Mouse (Mus musculus) liver, embryonic 14.5 days (tissue): ENCODE data around the gene Sarnp. TPM values are rescaled to one million over a fixed set of nuclear protein-coding genes. Genes with fewer than 3 reads are reported as not detected.

Source experiments
- ATAC-seq: fragments of 200-750 bp; cut with Nextera tagmentation; 2 replicates; pipeline ENCODE4 v1.8.0; 2017; ENCODE audit warnings: moderate number of reproducible peaks, mild to moderate bottlenecking, moderate library complexity; ENCODE audit not compliant: insufficient read depth
- DNase-seq, 3 experiments: peaks; one replicate each; pipeline ENCODE4 v3.0.0-alpha.2; 2012 to 2013; ENCODE audit warnings: low read depth in 3 of 3, low spot score in 3 of 3
- H3K27ac ChIP-seq: fragments of 300-500 bp; sonication (generic); 2 replicates; pipeline ENCODE4 v1.5.1; 2014; ENCODE audit warnings: moderate library complexity, mild to moderate bottlenecking, control low read depth, inconsistent platforms
- H3K27me3 ChIP-seq: fragments of 300-500 bp; sonication (generic); 2 replicates; pipeline ENCODE4 v1.6.1; 2014; ENCODE audit warnings: mild to moderate bottlenecking, low read length, moderate library complexity; ENCODE audit not compliant: control insufficient read depth, insufficient read depth
- H3K36me3 ChIP-seq: fragments of 300-500 bp; sonication (generic); replicated peaks from 2 replicates; pipeline ENCODE4 v1.6.1; 2014; ENCODE audit warnings: low read depth; ENCODE audit not compliant: control insufficient read depth, insufficient read depth
- H3K4me1 ChIP-seq, 2 experiments: fragments of 200-500 bp in 1 of 2; fragments of 300-500 bp in 1 of 2; sonication (generic) in 1 of 2; replicated peaks; 2 replicates each; pipeline ENCODE4 v1.6.1; 2012 to 2014; ENCODE audit warnings: antibody characterized with exemption in 1 of 2, inconsistent platforms in 1 of 2, low read length in 1 of 2; ENCODE audit not compliant: control insufficient read depth in 2 of 2, insufficient read depth in 2 of 2
- H3K4me2 ChIP-seq: fragments of 300-500 bp; sonication (generic); 2 replicates; pipeline ENCODE4 v1.6.1; 2014; ENCODE audit warnings: low read depth, mild to moderate bottlenecking, control low read depth, moderate library complexity
- H3K4me3 ChIP-seq, 2 experiments: fragments of 200-500 bp in 1 of 2; fragments of 300-500 bp in 1 of 2; sonication (generic) in 1 of 2; 2 replicates each; pipeline ENCODE4 v1.5.1; 2012 to 2014; ENCODE audit warnings: low read depth in 2 of 2, low read length in 2 of 2, mild to moderate bottlenecking in 2 of 2, control low read depth in 1 of 2, inconsistent platforms in 1 of 2, moderate library complexity in 1 of 2; ENCODE audit not compliant: insufficient read depth in 1 of 2
- H3K9ac ChIP-seq: fragments of 300-500 bp; sonication (generic); replicated peaks from 2 replicates; pipeline ENCODE4 v1.6.1; 2014; ENCODE audit warnings: mild to moderate bottlenecking, control low read depth, moderate library complexity
- H3K9me3 ChIP-seq: fragments of 300-500 bp; sonication (generic); 2 replicates; pipeline ENCODE4 v1.6.1; 2016; ENCODE audit warnings: low read length, mixed read lengths; ENCODE audit not compliant: control insufficient read depth
- CTCF ChIP-seq: IDR thresholded peaks from 2 replicates; pipeline ENCODE4 v1.5.1; 2016; ENCODE audit warnings: antibody characterized with exemption, low read depth, control low read depth
- EP300 ChIP-seq: IDR thresholded peaks from 2 replicates; pipeline ENCODE4 v1.6.1; 2016; ENCODE audit warnings: antibody characterized with exemption, low read depth
- WGBS: fragments of 180-500 bp; shearing (Covaris S2); extraction: QIAGEN DNeasy Blood & Tissue Kit; methylation state at CpG from one replicate; pipeline ENCODE4 v1.1.7; 2014; ENCODE audit not compliant: insufficient replicate concordance; 5-methylcytosine and 5-hydroxymethylcytosine counted together
- polyA plus RNA-seq, 2 experiments: library from polyadenylated mRNA; depleted of rRNA in 1 of 2; stranded (reverse) in 1 of 2; unstranded in 1 of 2; fragments of >200 nt; fragmentation: Nextera tagmentation in 1 of 2; extraction: Ambion mirVana in 1 of 2; gene quantifications; 2 replicates each; pipeline versions ENCODE4 v1.2.1 to v1.2.3; 2012 to 2014

Sarnp gene
- polyA plus RNA-seq, 2 experiments = 61.2 to 122 TPM

- ATAC-seq = peak; percentile 56
- H3K4me1 ChIP-seq = peaks cover 0 to 8% of the 10 kb centered on the region in 2 experiments; a peak in 3 of 4 replicates
- TF ChIP-seq EP300 (no peak), CTCF (no peak)
- H3K4me3 ChIP-seq = no peak overlapping the region
- no peak for DNase-seq
- H3K9me3 ChIP-seq = no peaks in the 10 kb centered on the region
- H3K4me2 ChIP-seq = peak overlapping the region; percentile 24
- peaks cover 50% of the 10 kb centered on the region for H3K27me3 ChIP-seq
- H3K9ac ChIP-seq = no peak overlapping the region
- WGBS = 10% methylated on average over 7 of the region's 7 CpGs
- no peaks in the 10 kb centered on the region for H3K36me3 ChIP-seq
- H3K27ac ChIP-seq = no peak overlapping the region
These were observed 72.1 kb downstream of the Sarnp start for GRCm38 (mm10) chr10:128888941-128889827.

- Histone ChIP-seq H3K9ac (no peak overlapping the region), H3K4me2 (peak overlapping the region; percentile 67; the same call in 1 of the 2 replicates), H3K27ac (no peak overlapping the region), H3K27me3 (peaks cover 57% of the 10 kb centered on the region), H3K4me1 (peaks cover 0 to 8% of the 10 kb centered on the region in 2 experiments; a peak in 3 of 4 replicates), H3K9me3 (no peaks in the 10 kb centered on the region), H3K36me3 (no peaks in the 10 kb centered on the region), H3K4me3 (no peak overlapping the region)
- WGBS = 25% methylated on average over 2 of the region's 2 CpGs
- TF ChIP-seq CTCF = no peak
- no peak for TF ChIP-seq EP300
- ATAC-seq (no peak), DNase-seq (no peak)
These were observed 72.7 kb downstream of the Sarnp start for GRCm38 (mm10) chr10:128889846-128890245.

GRCm38 (mm10) chr10:128890383-128891295, 73.5 kb downstream of the Sarnp start:
- no peak for TF ChIP-seq CTCF
- TF ChIP-seq EP300 = no peak
- Histone ChIP-seq H3K9me3 (no peaks in the 10 kb centered on the region), H3K27me3 (peaks cover 57% of the 10 kb centered on the region), H3K9ac (no peak overlapping the region), H3K27ac (no peak overlapping the region), H3K4me1 (peaks cover 0 to 6% of the 10 kb centered on the region in 2 experiments; a peak in 3 of 4 replicates), H3K36me3 (no peaks in the 10 kb centered on the region), H3K4me2 (peak overlapping the region; percentile 67), H3K4me3 (peak overlapping the region; percentile 43 to 57)
- WGBS = 2% methylated on average over 40 of the region's 40 CpGs
- DNase-seq = no peak
- ATAC-seq = no peak

GRCm38 (mm10) chr10:128891296-128892094, 74.4 kb downstream of the Sarnp start, which contains the start of gene Gdf11:
Gdf11 (minus strand) TSS chr10:128891718.
- WGBS = under 1% methylated on average over 57 of the region's 89 CpGs
- no peak for DNase-seq
- no peak within 1 kb of the TSS for H3K27ac ChIP-seq

More at GRCm38 (mm10) chr10:128891296-128892094, 74.4 kb downstream of the Sarnp start, which contains the start of gene Gdf11:
- peaks cover 66% of the 10 kb centered on the region for H3K27me3 ChIP-seq
- ATAC-seq = peak; percentile 29; the same call in 1 of the 2 replicates
- H3K36me3 ChIP-seq = no peaks in the 10 kb centered on the region
- 0 out of 2 replicates have a peak, but pooled peaks have one; percentile 3 for TF ChIP-seq CTCF
- TF ChIP-seq EP300 = no peak
- H3K9me3 ChIP-seq = no peaks in the 10 kb centered on the region
- H3K4me1 ChIP-seq = peaks cover 0 to 5% of the 10 kb centered on the region in 2 experiments; a peak in 1 of 4 replicates
- no peak within 1 kb of the TSS; the same call in 1 of the 2 replicates for H3K9ac ChIP-seq
- peak within 1 kb of the TSS; percentile 43 to 57 for H3K4me3 ChIP-seq
- H3K4me2 ChIP-seq = peak within 1 kb of the TSS; percentile 67
